Mouse (Mus musculus) embryonic facial prominence, embryonic 11.5 days (tissue): ENCODE data around the gene Dysf. TPM values are rescaled to one million over a fixed set of nuclear protein-coding genes. Genes with fewer than 3 reads are reported as not detected.

Source experiments
- ATAC-seq: fragments of 200-750 bp; cut with Nextera tagmentation; replicated peaks from 2 replicates; pipeline ENCODE4 v1.8.0; 2017; ENCODE audit warnings: low read depth; ENCODE audit not compliant: insufficient number of reproducible peaks, low FRiP score, low TSS enrichment
- DNase-seq: peaks from one replicate; pipeline ENCODE4 v3.0.0-alpha.2; 2015; ENCODE audit warnings: low spot score
- H3K27ac ChIP-seq: fragments of 300-500 bp; sonication (generic); replicated peaks from 2 replicates; pipeline ENCODE4 v1.5.1; 2014; ENCODE audit warnings: mild to moderate bottlenecking, low read depth, low read length, control low read depth
- H3K27me3 ChIP-seq: fragments of 300-500 bp; sonication (generic); 2 replicates; pipeline ENCODE4 v1.6.1; 2014; ENCODE audit warnings: mild to moderate bottlenecking, low read length, moderate library complexity, mixed read lengths; ENCODE audit not compliant: control insufficient read depth, insufficient read depth
- H3K36me3 ChIP-seq: fragments of 300-500 bp; sonication (generic); replicated peaks from 2 replicates; pipeline ENCODE4 v1.6.1; 2014; ENCODE audit warnings: low read depth, mild to moderate bottlenecking, low read length, moderate library complexity, mixed read lengths; ENCODE audit not compliant: control insufficient read depth, insufficient read depth
- H3K4me1 ChIP-seq: fragments of 300-500 bp; sonication (generic); 2 replicates; pipeline ENCODE4 v1.6.1; 2014; ENCODE audit warnings: low read length, mixed read lengths; ENCODE audit not compliant: control insufficient read depth, insufficient read depth
- H3K4me2 ChIP-seq: fragments of 300-500 bp; sonication (generic); 2 replicates; pipeline ENCODE4 v1.6.1; 2014; ENCODE audit warnings: low read depth, mild to moderate bottlenecking, control low read depth, low read length, moderate library complexity
- H3K4me3 ChIP-seq: fragments of 300-500 bp; sonication (generic); 2 replicates; pipeline ENCODE4 v1.5.1; 2014; ENCODE audit warnings: low read depth, low read length, control low read depth
- H3K9ac ChIP-seq: fragments of 300-500 bp; sonication (generic); replicated peaks from 2 replicates; pipeline ENCODE4 v1.6.1; 2014; ENCODE audit warnings: mild to moderate bottlenecking, control low read depth, low read length
- H3K9me3 ChIP-seq: fragments of 300-500 bp; sonication (generic); replicated peaks from 2 replicates; pipeline ENCODE4 v1.6.1; 2016; ENCODE audit warnings: mild to moderate bottlenecking, low read length, inconsistent platforms, mixed read lengths; ENCODE audit not compliant: control insufficient read depth
- whole genome bisulfite sequencing: fragments of 180-500 bp; shearing (Covaris S2); extraction: QIAGEN DNeasy Blood & Tissue Kit; methylation state at CpG from one replicate; pipeline ENCODE4 v1.1.7; 2014; 5-methylcytosine and 5-hydroxymethylcytosine counted together
- polyA plus RNA-seq: library from polyadenylated mRNA; unstranded; fragments of >200 nt; fragmentation: Nextera tagmentation; extraction: Ambion mirVana; gene quantifications from 2 replicates; pipeline ENCODE4 v1.2.1, GENCODE M21; 2014

Gene Dysf
- polyA plus RNA-seq, 1 experiment from 2014 or later = 7.8 TPM

DNA sequence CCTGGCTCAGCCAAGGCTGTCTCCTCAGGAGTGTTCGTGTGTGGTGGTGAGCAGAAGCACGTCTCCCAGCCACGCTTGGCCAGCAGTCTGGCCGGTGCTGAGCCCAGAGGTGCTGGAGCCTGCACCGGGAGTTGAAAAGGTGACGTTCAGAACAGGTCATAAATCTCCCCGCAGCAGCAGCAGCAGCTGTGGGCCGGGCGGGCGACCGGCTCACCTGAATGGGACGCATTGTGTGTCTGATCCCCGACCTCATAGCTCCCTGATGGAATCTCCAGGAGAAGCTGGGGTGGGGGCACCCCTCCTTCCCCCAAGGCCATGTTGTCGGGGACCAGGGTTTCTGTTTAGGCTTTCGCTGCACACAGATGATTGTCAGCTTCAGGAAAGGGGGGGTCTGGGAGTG, 93.6 kb downstream of the Dysf start:
- Histone ChIP-seq H3K9me3 (no peaks in the 10 kb centered on the region), H3K4me3 (no peak overlapping the region), H3K27me3 (no peaks in the 10 kb centered on the region; the same call in 1 of the 2 replicates), H3K9ac (no peak overlapping the region), H3K4me1 (peaks cover 6% of the 10 kb centered on the region; the same call in 1 of the 2 replicates), H3K27ac (no peak overlapping the region), H3K36me3 (no peaks in the 10 kb centered on the region), H3K4me2 (no peak overlapping the region)
- DNase-seq (no peak), ATAC-seq (no peak)
- WGBS = 62% methylated on average over 15 of the region's 15 CpGs

DNA sequence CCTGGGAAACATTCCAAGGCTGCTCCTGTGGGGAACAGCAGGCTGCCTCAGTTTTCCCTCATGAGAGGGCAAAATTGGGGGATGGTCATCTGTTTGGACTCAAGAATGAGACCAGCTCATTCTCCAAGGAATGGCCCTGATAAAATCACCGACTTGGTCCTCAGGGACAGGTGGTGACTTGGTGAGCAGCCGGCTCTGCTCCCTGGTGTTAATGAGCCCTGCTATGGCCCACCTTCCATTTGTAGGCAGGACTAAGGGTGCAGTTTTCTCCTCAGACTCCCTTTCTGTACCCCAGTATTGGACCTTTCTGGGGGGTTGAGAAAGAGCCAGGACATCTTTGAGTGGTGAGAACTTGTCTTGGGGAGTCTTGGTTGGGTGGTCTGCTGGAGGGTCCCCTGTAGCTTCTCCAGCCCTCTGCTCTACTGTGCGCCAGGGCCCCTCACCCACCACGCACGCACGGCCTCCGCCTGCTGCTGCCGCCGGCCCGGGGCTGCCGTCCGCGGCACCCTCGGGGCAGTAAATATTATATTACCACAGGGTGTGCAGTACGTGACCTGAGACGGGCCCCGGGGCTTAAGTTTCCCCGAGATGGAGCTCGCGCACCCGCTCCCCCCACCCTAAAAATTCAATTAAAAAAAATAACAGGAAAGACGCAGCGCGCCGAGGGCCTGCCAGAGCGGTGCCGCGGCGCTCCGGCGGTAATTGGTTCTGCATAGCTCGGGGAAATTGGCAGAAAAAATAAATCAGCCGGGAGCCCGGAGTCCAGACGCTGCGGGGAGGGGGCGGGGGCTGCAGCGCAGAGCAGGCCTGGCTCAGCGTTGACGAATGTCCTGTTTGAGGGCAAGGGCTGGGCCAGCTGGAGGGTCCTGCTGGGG, 97.0 kb downstream of the Dysf start:
- ATAC-seq = peak; percentile 80
- Histone ChIP-seq H3K36me3 (no peaks in the 10 kb centered on the region), H3K9me3 (no peaks in the 10 kb centered on the region), H3K4me3 (peak overlapping the region; percentile 29), H3K9ac (peak overlapping the region; percentile 43), H3K4me1 (peaks cover 6% of the 10 kb centered on the region; the same call in 1 of the 2 replicates), H3K27me3 (no peaks in the 10 kb centered on the region; the same call in 1 of the 2 replicates), H3K4me2 (peak overlapping the region; percentile 59), H3K27ac (peak overlapping the region; percentile 73)
- WGBS = 2% methylated on average over 40 of the region's 40 CpGs
- DNase-seq = peak; percentile 87

DNA sequence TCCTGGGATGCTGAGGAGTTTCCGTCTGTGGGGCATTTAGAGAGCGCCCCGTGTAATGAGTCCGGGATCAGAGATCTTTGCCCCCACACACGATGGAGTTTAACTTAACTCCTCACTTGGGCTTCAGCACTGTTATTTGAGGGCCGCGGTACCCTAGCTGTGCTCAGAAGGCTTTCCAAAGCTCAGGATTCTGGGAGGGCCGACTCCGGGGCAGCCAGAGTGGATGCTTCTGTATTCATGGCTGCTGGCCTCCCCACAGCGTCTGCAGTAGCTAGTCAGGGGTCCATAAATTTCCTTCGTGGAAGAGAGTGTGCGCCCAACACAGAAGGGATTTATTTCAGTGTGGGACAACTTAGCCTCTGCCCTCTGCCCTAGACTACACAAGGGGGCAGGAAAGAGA, 97.7 kb downstream of the Dysf start:
- Histone ChIP-seq H3K9ac (peak overlapping the region; percentile 43), H3K9me3 (no peaks in the 10 kb centered on the region), H3K36me3 (no peaks in the 10 kb centered on the region), H3K4me1 (peaks cover 6% of the 10 kb centered on the region; the same call in 1 of the 2 replicates), H3K27ac (peak overlapping the region; percentile 72), H3K27me3 (no peaks in the 10 kb centered on the region; the same call in 1 of the 2 replicates), H3K4me3 (no peak overlapping the region), H3K4me2 (peak overlapping the region; percentile 59)
- DNase-seq (no peak), ATAC-seq (peak; percentile 22; the same call in 1 of the 2 replicates)
- 9% methylated on average over 12 of the region's 12 CpGs for WGBS

DNA sequence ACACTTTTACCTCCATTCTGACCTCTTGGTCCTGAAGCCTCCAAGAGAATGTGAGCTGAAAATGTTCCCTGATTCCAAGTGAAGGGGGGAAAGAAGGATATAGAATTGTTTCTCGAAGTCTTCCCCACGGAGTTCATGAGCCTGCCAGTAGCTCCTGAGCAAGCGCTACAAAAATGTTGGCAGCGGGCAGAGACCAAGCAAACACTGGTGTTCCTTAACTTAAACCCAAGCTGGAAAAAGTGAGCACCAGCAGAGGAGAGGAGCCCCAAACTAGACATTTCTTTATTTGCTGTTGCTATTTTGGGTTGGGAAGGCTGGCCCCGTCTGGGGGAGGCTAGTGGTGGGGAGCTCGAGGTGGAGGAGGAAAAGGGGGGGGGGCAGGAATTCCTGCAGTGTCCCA, 102.0 kb downstream of the Dysf start:
- H3K36me3 ChIP-seq = no peaks in the 10 kb centered on the region
- peaks cover under 1% of the 10 kb centered on the region; the same call in 1 of the 2 replicates for H3K4me1 ChIP-seq
- H3K4me3 ChIP-seq = no peak overlapping the region
- H3K9me3 ChIP-seq = no peaks in the 10 kb centered on the region
- ATAC-seq = no peak
- H3K4me2 ChIP-seq = no peak overlapping the region
- H3K27ac ChIP-seq = no peak overlapping the region
- DNase-seq = no peak
- H3K9ac ChIP-seq = no peak overlapping the region
- no peaks in the 10 kb centered on the region for H3K27me3 ChIP-seq
- WGBS = 76% methylated on average over 6 of the region's 6 CpGs

DNA sequence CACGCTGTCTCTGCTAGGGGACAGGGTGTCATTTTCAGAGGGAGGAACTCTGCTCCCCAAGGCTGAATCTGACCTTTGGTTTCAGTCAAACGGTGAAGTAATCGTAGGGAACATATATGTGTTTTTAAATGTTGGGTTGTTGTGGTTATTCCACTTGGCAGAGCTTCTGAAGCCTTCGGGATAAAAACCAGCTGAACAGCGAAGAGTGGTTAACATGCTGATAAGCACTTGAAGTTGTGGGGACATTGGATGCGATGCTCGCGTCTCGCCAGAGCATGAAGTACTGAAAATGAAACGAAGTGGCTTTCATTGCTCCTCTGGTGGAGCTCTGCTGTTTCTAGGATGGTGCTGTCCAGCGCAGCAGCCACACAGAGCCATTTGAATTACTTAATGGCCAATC, 102.7 kb downstream of the Dysf start:
- H3K9ac ChIP-seq = no peak overlapping the region
- DNase-seq = no peak
- ATAC-seq = no peak
- H3K4me1 ChIP-seq = no peaks in the 10 kb centered on the region
- H3K9me3 ChIP-seq = no peaks in the 10 kb centered on the region
- no peak overlapping the region for H3K4me3 ChIP-seq
- H3K4me2 ChIP-seq = no peak overlapping the region
- no peaks in the 10 kb centered on the region for H3K27me3 ChIP-seq
- H3K36me3 ChIP-seq = no peaks in the 10 kb centered on the region
- H3K27ac ChIP-seq = no peak overlapping the region
- 87% methylated on average over 11 of the region's 11 CpGs for WGBS

DNA sequence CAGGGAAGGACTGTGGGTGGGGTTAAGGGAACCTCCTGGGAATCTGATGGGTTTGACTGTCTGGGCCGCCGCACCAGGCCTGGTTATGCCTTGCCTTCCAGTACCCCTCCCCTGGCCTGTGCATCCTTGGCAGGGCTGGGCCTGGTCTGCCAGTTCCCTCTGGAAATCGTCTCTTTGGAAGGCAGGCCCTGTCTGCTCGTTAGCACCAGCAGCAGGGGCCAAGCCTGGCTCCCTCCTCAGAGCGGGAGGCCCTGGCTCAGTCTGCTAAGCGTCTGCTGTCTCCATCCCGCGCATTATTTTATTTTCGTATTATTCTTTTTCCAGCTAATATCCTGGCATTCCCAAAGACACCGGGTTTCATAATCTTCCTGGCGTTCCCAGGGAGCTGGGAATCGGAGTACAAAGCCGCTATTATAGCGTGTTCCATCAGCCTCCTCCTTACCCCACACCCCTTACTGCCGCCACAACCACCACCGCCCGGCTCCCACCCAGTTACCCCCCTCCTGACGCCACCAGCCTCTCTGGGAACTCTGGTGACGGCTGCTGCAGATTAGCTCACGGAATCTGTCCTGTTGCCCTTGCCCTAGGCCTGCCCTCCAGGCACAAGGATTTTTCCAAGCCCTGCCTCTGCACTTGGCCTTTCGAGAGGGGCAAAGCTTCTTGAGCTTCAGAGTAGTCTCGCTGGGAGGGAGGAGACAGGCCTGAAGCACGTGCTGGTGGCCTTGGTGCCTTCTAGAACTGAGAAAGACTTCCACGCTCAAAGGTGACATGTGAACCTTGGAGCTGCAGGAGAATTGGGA, 111.5 kb downstream of the Dysf start:
- ATAC-seq (no peak), DNase-seq (no peak)
- 54% methylated on average over 24 of the region's 24 CpGs for WGBS
- Histone ChIP-seq H3K9ac (no peak overlapping the region), H3K9me3 (no peaks in the 10 kb centered on the region), H3K4me1 (0 out of 2 replicates have a peak, but pooled peaks cover 3% of the 10 kb centered on the region), H3K27ac (no peak overlapping the region), H3K27me3 (no peaks in the 10 kb centered on the region), H3K4me3 (no peak overlapping the region), H3K36me3 (no peaks in the 10 kb centered on the region), H3K4me2 (no peak overlapping the region)

DNA sequence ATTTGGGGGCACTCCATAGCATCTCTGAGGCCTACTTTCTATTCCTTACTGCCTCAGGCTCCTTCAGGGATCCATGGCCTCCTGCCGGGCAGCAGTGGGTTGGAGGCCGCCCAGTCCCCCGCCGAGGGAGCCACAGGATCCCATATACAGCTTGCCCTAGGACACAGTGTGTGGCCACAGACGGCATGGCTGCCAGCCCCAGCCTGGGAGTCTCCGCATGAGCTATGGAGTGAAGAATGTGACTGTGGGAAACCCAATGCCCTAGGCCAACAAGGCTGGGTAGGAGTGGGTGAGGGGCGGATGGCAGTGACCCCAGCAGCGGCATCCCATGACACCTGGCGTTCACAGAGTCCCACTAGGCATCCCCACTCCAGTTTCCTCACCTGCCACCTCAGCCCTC, 116.2 kb downstream of the Dysf start:
- 76% methylated on average over 9 of the region's 9 CpGs for WGBS
- Histone ChIP-seq H3K9me3 (no peaks in the 10 kb centered on the region), H3K9ac (no peak overlapping the region), H3K27me3 (no peaks in the 10 kb centered on the region), H3K4me3 (no peak overlapping the region), H3K27ac (no peak overlapping the region), H3K4me2 (no peak overlapping the region), H3K36me3 (no peaks in the 10 kb centered on the region), H3K4me1 (0 out of 2 replicates have a peak, but pooled peaks cover 2% of the 10 kb centered on the region)
- DNase-seq (no peak), ATAC-seq (no peak)
